Mouse (Mus musculus): ENCODE results near the gene Fam186b.

DNA sequence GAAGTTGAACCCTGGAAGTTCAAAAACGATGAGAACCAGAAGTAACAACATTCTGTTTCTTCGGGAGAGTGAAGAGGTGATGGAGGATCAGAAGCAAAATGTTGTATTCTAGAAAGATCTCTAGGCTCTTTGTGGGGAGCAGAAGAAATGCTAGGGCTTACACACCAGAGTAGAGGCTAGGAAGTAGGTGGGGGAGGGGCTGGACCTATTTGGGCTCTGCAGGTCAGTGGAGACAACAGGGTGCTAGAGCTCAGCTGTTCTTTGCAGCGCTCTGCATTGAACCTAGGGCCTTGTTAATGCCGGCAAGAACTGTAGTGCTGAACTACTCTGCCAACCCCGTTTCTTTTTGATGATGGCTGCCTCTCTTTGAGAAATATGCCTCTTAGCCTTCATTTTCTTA lies 525 bp upstream of the Fam186b start:
- TF ChIP-seq CTCF (IDR thresholded peaks at IDR 0.05; ENCODE audit: borderline replicate concordance, insufficient read depth, low read length): no peak
- TF ChIP-seq POLR2A (IDR thresholded peaks at IDR 0.05; ENCODE audit: low read depth, low read length): no peak

Measured in embryonic fibroblast, embryonic 13.5 days (primary cell).